Comparison of ENCODE assay signal across 8 mouse cellular contexts in genomic region chr5:123143971-123144745, GRCm38 (mm10). TPM values are rescaled to one million over a fixed set of nuclear protein-coding genes. Genes with fewer than 3 reads are reported as not detected.
DNase-seq lines count a peak whose midpoint lies in the region; ATAC-seq and TF ChIP-seq lines count a peak whose summit lies in the region.

No protein-coding gene starts in this region.

- no peaks in the 10 kb centered on the region for H3K27me3 ChIP-seq in embryonic facial prominence, embryonic 14.5 days (replicated peaks; ENCODE audit: control insufficient read depth, insufficient read depth, low read length)
- no peaks in the 10 kb centered on the region for H3K27me3 ChIP-seq in hindbrain, embryonic 16.5 days (replicated peaks; ENCODE audit: control insufficient read depth, insufficient read depth, low read length)
- H3K27me3 ChIP-seq in myocyte (ENCODE audit: control insufficient read depth, insufficient read depth, insufficient read length): no peaks in the 10 kb centered on the region

- H3K27ac ChIP-seq in embryonic facial prominence, embryonic 14.5 days (replicated peaks; ENCODE audit: low read depth, low read length): peak overlapping the region; percentile 100
- peak overlapping the region; percentile 21; the same call in 1 of the 2 replicates for H3K27ac ChIP-seq in hindbrain, embryonic 16.5 days (ENCODE audit: low read depth, low read length)

- peaks cover 35% of the 10 kb centered on the region for H3K79me2 ChIP-seq in myocyte (ENCODE audit: control insufficient read depth, insufficient read depth)

- H3ac ChIP-seq in myocyte (ENCODE audit: control insufficient read depth, insufficient read length): peak overlapping the region; percentile 98

- H3K4me3 ChIP-seq in lung, adult 2 months (replicated peaks; ENCODE audit: extremely low read depth, low read depth, low read length): peak overlapping the region; percentile 49
- H3K4me3 ChIP-seq in embryonic facial prominence, embryonic 14.5 days (ENCODE audit: low read depth, low read length): peak overlapping the region; percentile 90
- H3K4me3 ChIP-seq in hindbrain, embryonic 16.5 days (ENCODE audit: low read length): peak overlapping the region; percentile 91
- H3K4me3 ChIP-seq in myocyte: peak overlapping the region; percentile 75

- no peak for ATAC-seq in embryonic facial prominence, embryonic 14.5 days (ENCODE audit: low read depth)
- ATAC-seq in hindbrain, embryonic 16.5 days: no peak

- no peaks in the 10 kb centered on the region for H3K9me3 ChIP-seq in embryonic facial prominence, embryonic 14.5 days (ENCODE audit: control insufficient read depth, low read length)
- no peaks in the 10 kb centered on the region for H3K9me3 ChIP-seq in hindbrain, embryonic 16.5 days (ENCODE audit: control insufficient read depth, low read length)

- peak overlapping the region; percentile 100 for H3K9ac ChIP-seq in embryonic facial prominence, embryonic 14.5 days (ENCODE audit: low read depth, low read length)
- H3K9ac ChIP-seq in hindbrain, embryonic 16.5 days (ENCODE audit: low read depth, low read length): peak overlapping the region; percentile 100

- H3K4me1 ChIP-seq in lung, adult 2 months (ENCODE audit: control insufficient read depth, insufficient read depth, low read length): peaks cover 6% of the 10 kb centered on the region
- peaks cover 22% of the 10 kb centered on the region for H3K4me1 ChIP-seq in embryonic facial prominence, embryonic 14.5 days (ENCODE audit: control insufficient read depth, insufficient read depth, low read length)
- H3K4me1 ChIP-seq in hindbrain, embryonic 16.5 days (ENCODE audit: control insufficient read depth, insufficient read depth, low read depth, low read length): peaks cover 34% of the 10 kb centered on the region

- TF ChIP-seq POLR2A in lung, adult 2 months (IDR thresholded peaks at IDR 0.05; ENCODE audit: borderline replicate concordance, extremely low read depth, low read depth, low read length): no peak
- no peak for TF ChIP-seq POLR2A in myocyte (IDR thresholded peaks at IDR 0.05; ENCODE audit: insufficient read length, low read depth)

- no peak for DNase-seq in lung, adult 2 months
- no peak for DNase-seq in lung, postnatal 14 days
- no peak for DNase-seq in embryonic facial prominence, embryonic 14.5 days (ENCODE audit: low spot score)
- no peak for DNase-seq in adrenal gland, postnatal 36 days
- DNase-seq in right cerebral cortex, postnatal 14 days: no peak
- DNase-seq in layer of hippocampus, postnatal 25 days (ENCODE audit: extremely low spot score in 1 of 2, low spot score in 1 of 2): no peak

- H3K4me2 ChIP-seq in embryonic facial prominence, embryonic 14.5 days (ENCODE audit: low read depth, low read length): peak overlapping the region; percentile 100
- H3K4me2 ChIP-seq in hindbrain, embryonic 16.5 days (ENCODE audit: low read length): peak overlapping the region; percentile 96
- peak overlapping the region; percentile 95 for H3K4me2 ChIP-seq in myocyte (ENCODE audit: low read depth)

- 7% methylated on average over 17 of the region's 17 CpGs for WGBS in lung, adult 2 months
- 7% methylated on average over 17 of the region's 17 CpGs for WGBS in embryonic facial prominence, embryonic 14.5 days
- 4% methylated on average over 17 of the region's 17 CpGs for WGBS in hindbrain, embryonic 16.5 days

- H3K36me3 ChIP-seq in embryonic facial prominence, embryonic 14.5 days (ENCODE audit: control insufficient read depth, insufficient read depth, low read length): peaks cover 36% of the 10 kb centered on the region
- H3K36me3 ChIP-seq in hindbrain, embryonic 16.5 days (ENCODE audit: control insufficient read depth, insufficient read depth, low read length): peaks cover 20% of the 10 kb centered on the region
- H3K36me3 ChIP-seq in myocyte (ENCODE audit: control insufficient read depth, insufficient read depth): peaks cover 3% of the 10 kb centered on the region

- no peak for TF ChIP-seq CTCF in lung, adult 2 months (IDR thresholded peaks at IDR 0.05; ENCODE audit: insufficient read depth, low read length)

TF ChIP-seq in myocyte, 11 proteins besides CTCF, POLR2A, EP300 and RAD21:
- no peak for TF ChIP-seq MAX (IDR thresholded peaks at IDR 0.05; ENCODE audit: low read depth)
- TF ChIP-seq USF1 (IDR thresholded peaks at IDR 0.05; ENCODE audit: low read depth): peak; percentile 38

RNA-seq across cellular contexts. Expression of gene Setd1b, which starts 2.2 kb away (rescaled TPM):
- 12.9 and 15.2 TPM in 2 replicates for polyA plus RNA-seq in lung, adult 2 months (2012; rRNA removed)
- polyA plus RNA-seq in embryonic facial prominence, embryonic 14.5 days (2014; fragmentation: Nextera tagmentation; extraction: Ambion mirVana): 9.8 and 9.9 TPM in 2 replicates
- polyA plus RNA-seq in hindbrain, embryonic 16.5 days (2015; fragmentation: Nextera tagmentation; extraction: Ambion mirVana): 9.5 and 9.8 TPM in 2 replicates
- 5.4 TPM for polyA plus RNA-seq in myocyte (2012; fragmentation: generic; extraction: Trizol)
- total RNA-seq in adrenal gland, postnatal 36 days (2021): 10 to 100 TPM; 24.9 to 26.0 TPM
- total RNA-seq in layer of hippocampus, postnatal 25 days (2021): 10 to 100 TPM; 26.1 to 36.5 TPM

RNA-seq across cellular contexts. Expression of gene Rhof, which starts 11.7 kb away (rescaled TPM):
- 10.0 and 10.8 TPM in 2 replicates for polyA plus RNA-seq in lung, adult 2 months (2012; rRNA removed)
- polyA plus RNA-seq in embryonic facial prominence, embryonic 14.5 days (2014; fragmentation: Nextera tagmentation; extraction: Ambion mirVana): 4.1 and 5.2 TPM in 2 replicates
- 26.6 and 29.7 TPM in 2 replicates for polyA plus RNA-seq in hindbrain, embryonic 16.5 days (2015; fragmentation: Nextera tagmentation; extraction: Ambion mirVana)
- 1.6 TPM for polyA plus RNA-seq in myocyte (2012; fragmentation: generic; extraction: Trizol)
- total RNA-seq in adrenal gland, postnatal 36 days (2021): 1 to 10 TPM; 1.2 to 1.4 TPM
- total RNA-seq in layer of hippocampus, postnatal 25 days (2021): 10 to 100 TPM; 47.2 to 48.7 TPM

RNA-seq across cellular contexts. Expression of gene Psmd9, which starts 25.1 kb away (rescaled TPM):
- 19.3 and 21.5 TPM in 2 replicates for polyA plus RNA-seq in lung, adult 2 months (2012; rRNA removed)
- 49.5 and 58.1 TPM in 2 replicates for polyA plus RNA-seq in embryonic facial prominence, embryonic 14.5 days (2014; fragmentation: Nextera tagmentation; extraction: Ambion mirVana)
- 77.2 and 89.4 TPM in 2 replicates for polyA plus RNA-seq in hindbrain, embryonic 16.5 days (2015; fragmentation: Nextera tagmentation; extraction: Ambion mirVana)
- 30.6 TPM for polyA plus RNA-seq in myocyte (2012; fragmentation: generic; extraction: Trizol)
- 10 to 100 TPM; 23.4 to 31.5 TPM for total RNA-seq in adrenal gland, postnatal 36 days (2021)
- total RNA-seq in layer of hippocampus, postnatal 25 days (2021): 10 to 100 TPM; 26.1 to 28.4 TPM

RNA-seq across cellular contexts. Expression of gene Hpd, which starts 38.4 kb away (rescaled TPM):
- polyA plus RNA-seq in lung, adult 2 months (2012; rRNA removed): 1.4 and 2.2 TPM in 2 replicates
- polyA plus RNA-seq in embryonic facial prominence, embryonic 14.5 days (2014; fragmentation: Nextera tagmentation; extraction: Ambion mirVana): not detected in 2 replicates
- polyA plus RNA-seq in hindbrain, embryonic 16.5 days (2015; fragmentation: Nextera tagmentation; extraction: Ambion mirVana): not detected in 2 replicates
- polyA plus RNA-seq in myocyte (2012; fragmentation: generic; extraction: Trizol): not detected
- 1 to 10 TPM; 1.6 to 2.4 TPM for total RNA-seq in adrenal gland, postnatal 36 days (2021)
- not detected for total RNA-seq in layer of hippocampus, postnatal 25 days (2021)
